In genomic region chr6:116010541-116010940, GRCm38 (mm10) we compare ENCODE assay signal across 7 mouse cellular contexts. TPM values are rescaled to one million over a fixed set of nuclear protein-coding genes. Genes with fewer than 3 reads are reported as not detected.
DNase-seq lines count a peak whose midpoint lies in the region; ATAC-seq and TF ChIP-seq lines count a peak whose summit lies in the region.

No protein-coding gene starts in this region.

- peak; percentile 59 for DNase-seq in R1 (ENCODE audit: low read depth, low spot score)
- DNase-seq in c-Kit-positive CD71-positive TER-119-positive erythroid progenitor cells, embryonic 14.5 days (ENCODE audit: low spot score) = peak; percentile 67
- DNase-seq in hindbrain, embryonic 14.5 days (ENCODE audit: low spot score) = peak; percentile 97
- peak; percentile 83 to 90 for DNase-seq in left cerebral cortex, adult 2 months (ENCODE audit: extremely low spot score in 1 of 2, low spot score in 2 of 2)
- peak; percentile 86 for DNase-seq in right cerebral cortex, postnatal 14 days

- H3K4me1 ChIP-seq in forebrain, embryonic 13.5 days = no peaks in the 10 kb centered on the region
- H3K4me1 ChIP-seq in hindbrain, embryonic 14.5 days (replicated peaks; ENCODE audit: control insufficient read depth, insufficient read depth, low read length) = no peaks in the 10 kb centered on the region

- no peak overlapping the region for H3K9ac ChIP-seq in forebrain, embryonic 13.5 days
- no peak overlapping the region for H3K9ac ChIP-seq in hindbrain, embryonic 14.5 days

- WGBS in forebrain, embryonic 13.5 days = 4% methylated on average over 6 of the region's 6 CpGs
- 5% methylated on average over 6 of the region's 6 CpGs for WGBS in hindbrain, embryonic 14.5 days

- H3K9me3 ChIP-seq in forebrain, embryonic 13.5 days (replicated peaks) = no peaks in the 10 kb centered on the region
- H3K9me3 ChIP-seq in hindbrain, embryonic 14.5 days (ENCODE audit: control insufficient read depth, low read length) = no peaks in the 10 kb centered on the region

- peak; percentile 68 for ATAC-seq in forebrain, embryonic 13.5 days
- peak; percentile 39; the same call in 1 of the 2 replicates for ATAC-seq in hindbrain, embryonic 14.5 days (ENCODE audit: low FRiP score)
- ATAC-seq in megakaryocyte-erythroid progenitor cell, adult 5-6 weeks (replicated peaks; ENCODE audit: low FRiP score, low TSS enrichment, poor library complexity, severe bottlenecking) = 0 out of 2 replicates have a peak, but pooled peaks have one; percentile 20

- H3K27me3 ChIP-seq in forebrain, embryonic 13.5 days = no peaks in the 10 kb centered on the region
- no peaks in the 10 kb centered on the region for H3K27me3 ChIP-seq in hindbrain, embryonic 14.5 days (ENCODE audit: control insufficient read depth, insufficient read depth, low read length)

- TF ChIP-seq CTCF in left cerebral cortex, adult 2 months (IDR thresholded peaks at IDR 0.05) = peak; percentile 100

- no peak overlapping the region for H3K4me3 ChIP-seq in forebrain, embryonic 13.5 days
- no peak overlapping the region for H3K4me3 ChIP-seq in hindbrain, embryonic 14.5 days (replicated peaks; ENCODE audit: low read length)
- H3K4me3 ChIP-seq in left cerebral cortex, adult 2 months = no peak overlapping the region

- H3K36me3 ChIP-seq in forebrain, embryonic 13.5 days (ENCODE audit: poor library complexity, severe bottlenecking) = no peaks in the 10 kb centered on the region
- H3K36me3 ChIP-seq in hindbrain, embryonic 14.5 days (replicated peaks; ENCODE audit: control insufficient read depth, insufficient read depth) = no peaks in the 10 kb centered on the region

- no peak overlapping the region for H3K27ac ChIP-seq in forebrain, embryonic 13.5 days
- H3K27ac ChIP-seq in hindbrain, embryonic 14.5 days = no peak overlapping the region
- no peak overlapping the region for H3K27ac ChIP-seq in left cerebral cortex, adult 2 months

- H3K4me2 ChIP-seq in forebrain, embryonic 13.5 days = no peak overlapping the region
- H3K4me2 ChIP-seq in hindbrain, embryonic 14.5 days (replicated peaks) = no peak overlapping the region

- intact Hi-C loops in left cerebral cortex, adult 2 months (cut with DNase I) = loop anchor here (1.0 to 5.0 kb wide), 3 partner anchors 118 to 407 kb away; partner anchors contain the start of gene Tmcc1

RNA-seq across cellular contexts. Expression of gene Plxnd1, which starts 15.7 kb away (rescaled TPM):
- 14.3 and 19.7 TPM in 2 replicates for polyA plus RNA-seq in forebrain, embryonic 13.5 days (2015; fragmentation: Nextera tagmentation; extraction: Ambion mirVana)
- 11.6 and 14.7 TPM in 2 replicates for polyA plus RNA-seq in hindbrain, embryonic 14.5 days (2014; fragmentation: Nextera tagmentation; extraction: Ambion mirVana)
- 100 to 1,000 TPM; 127 to 131 TPM for total RNA-seq in left cerebral cortex, adult 2 months (2021)
- 0.72 and 1.6 TPM in 2 replicates for total RNA-seq in megakaryocyte-erythroid progenitor cell, adult 5-6 weeks (2014; fragmentation: Nextera tagmentation)
- total RNA-seq in megakaryocyte-erythroid progenitor cell, adult 5-6 weeks (2017) = 0.11 and 1.4 TPM in 2 replicates

Comparison
In these comparisons a context has a peak if more than half of its experiments do, and no peak if none do; other contexts are left out.
1. RNA of gene Plxnd1, which starts 15.7 kb away (total RNA-seq): 127 to 131 TPM in left cerebral cortex, adult 2 months; 0.11 to 1.6 TPM in megakaryocyte-erythroid progenitor cell, adult 5-6 weeks; every median in the first group is over 10 times any median in the second.
2. Peak in every context shown above with its lines, with median percentiles within 50 percentile points of each other: DNase-seq and ATAC-seq.